Mouse (Mus musculus) megakaryocyte, embryonic 14.5 days (primary cell): ENCODE results near the gene Socs3. TPM values are rescaled to one million over a fixed set of nuclear protein-coding genes. Genes with fewer than 3 reads are reported as not detected.

Experiments
- H3K27me3 ChIP-seq: replicated peaks from 2 replicates; pipeline ENCODE3; 2012; ENCODE audit warnings: inconsistent platforms
- H3K36me3 ChIP-seq: replicated peaks from 2 replicates; pipeline ENCODE3; 2012; ENCODE audit warnings: low read length, inconsistent platforms, mixed read lengths
- H3K4me1 ChIP-seq: 2 replicates; pipeline ENCODE4 v1.6.1; 2012; ENCODE audit warnings: inconsistent platforms
- H3K4me3 ChIP-seq: replicated peaks from 2 replicates; pipeline ENCODE3; 2012; ENCODE audit warnings: moderate library complexity, mild to moderate bottlenecking, inconsistent platforms
- H3K9me3 ChIP-seq: 2 replicates; pipeline ENCODE4 v1.6.1; 2012; ENCODE audit warnings: inconsistent platforms
- FLI1 ChIP-seq: IDR thresholded peaks from 2 replicates; pipeline ENCODE4 v1.6.1; 2012; ENCODE audit warnings: low read length, inconsistent platforms, mixed read lengths
- GATA1 ChIP-seq: IDR thresholded peaks from 3 replicates; pipeline ENCODE4 v1.6.1; 2012; ENCODE audit warnings: mixed read lengths, low read length, inconsistent platforms, borderline replicate concordance
- polyA plus RNA-seq: library from polyadenylated mRNA; stranded (reverse); fragments of >175 nt; gene quantifications from 2 replicates; pipeline ENCODE4 v1.2.3, GENCODE M21; 2012; ENCODE audit warnings: low replicate concordance; ENCODE audit not compliant: insufficient read depth

Socs3 gene
- polyA plus RNA-seq, 1 experiment = 75.2 TPM

DNA sequence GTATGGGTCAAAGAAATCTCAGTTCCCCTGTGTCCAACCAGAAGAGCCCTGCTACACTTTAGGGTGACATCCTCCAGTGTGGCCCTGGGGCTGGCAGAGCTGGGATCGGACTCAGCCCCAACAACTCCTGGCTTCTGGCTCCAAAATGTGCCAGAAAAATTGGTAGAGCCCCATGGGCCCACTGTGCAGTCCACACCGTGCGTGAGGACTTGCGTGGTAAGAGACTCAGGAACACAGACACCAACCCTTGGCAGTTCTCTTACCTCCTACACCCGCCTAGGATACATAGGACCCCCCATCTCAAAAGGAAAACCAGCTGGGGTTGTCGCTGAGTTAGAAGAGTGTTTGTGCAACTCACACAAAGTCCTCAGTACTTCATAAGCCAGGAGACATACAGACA, 29.0 kb downstream of the Socs3 start:
- no peak for TF ChIP-seq FLI1
- Histone ChIP-seq H3K27me3 (peaks cover 3% of the 10 kb centered on the region), H3K9me3 (no peaks in the 10 kb centered on the region)

DNA sequence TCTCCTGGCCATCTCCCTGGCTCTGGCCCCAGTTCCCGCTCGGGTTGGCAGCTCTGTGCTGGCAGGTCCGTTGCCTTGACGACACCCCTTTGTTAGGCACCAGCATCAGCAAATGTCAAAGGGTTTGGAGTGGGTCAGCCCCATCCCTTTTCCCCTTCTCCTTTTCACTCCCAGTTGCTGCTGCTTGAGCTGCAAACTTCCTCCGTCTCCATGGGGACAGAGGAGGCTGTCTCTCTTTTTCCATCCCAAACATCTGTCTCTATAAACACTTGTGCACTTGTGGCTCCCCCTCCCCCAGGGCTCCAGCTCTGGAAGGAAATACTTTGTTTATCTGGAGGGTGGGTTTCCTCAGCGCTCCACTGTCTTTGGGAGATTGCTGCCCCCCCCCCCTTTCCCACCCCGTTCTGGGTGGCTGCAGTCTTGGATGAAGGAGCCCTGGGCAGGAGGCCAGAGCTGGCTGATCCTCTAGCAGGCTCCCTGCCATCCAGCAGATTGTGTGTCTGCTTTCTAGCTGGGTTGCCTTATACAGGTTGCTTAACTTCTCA, 30.0 kb downstream of the Socs3 start:
- TF ChIP-seq FLI1 = no peak
- 0 out of 3 replicates have a peak, but pooled peaks have one; percentile 11 for TF ChIP-seq GATA1
- Histone ChIP-seq H3K27me3 (peaks cover 3% of the 10 kb centered on the region), H3K4me1 (peaks cover 89% of the 10 kb centered on the region), H3K36me3 (no peaks in the 10 kb centered on the region), H3K4me3 (no peak overlapping the region), H3K9me3 (no peaks in the 10 kb centered on the region)

More for the DNA sequence above, 29.0 kb downstream of the Socs3 start:
- H3K4me1 ChIP-seq = peaks cover 89% of the 10 kb centered on the region
- no peaks in the 10 kb centered on the region for H3K36me3 ChIP-seq
- H3K4me3 ChIP-seq = peak overlapping the region; percentile 39

DNA sequence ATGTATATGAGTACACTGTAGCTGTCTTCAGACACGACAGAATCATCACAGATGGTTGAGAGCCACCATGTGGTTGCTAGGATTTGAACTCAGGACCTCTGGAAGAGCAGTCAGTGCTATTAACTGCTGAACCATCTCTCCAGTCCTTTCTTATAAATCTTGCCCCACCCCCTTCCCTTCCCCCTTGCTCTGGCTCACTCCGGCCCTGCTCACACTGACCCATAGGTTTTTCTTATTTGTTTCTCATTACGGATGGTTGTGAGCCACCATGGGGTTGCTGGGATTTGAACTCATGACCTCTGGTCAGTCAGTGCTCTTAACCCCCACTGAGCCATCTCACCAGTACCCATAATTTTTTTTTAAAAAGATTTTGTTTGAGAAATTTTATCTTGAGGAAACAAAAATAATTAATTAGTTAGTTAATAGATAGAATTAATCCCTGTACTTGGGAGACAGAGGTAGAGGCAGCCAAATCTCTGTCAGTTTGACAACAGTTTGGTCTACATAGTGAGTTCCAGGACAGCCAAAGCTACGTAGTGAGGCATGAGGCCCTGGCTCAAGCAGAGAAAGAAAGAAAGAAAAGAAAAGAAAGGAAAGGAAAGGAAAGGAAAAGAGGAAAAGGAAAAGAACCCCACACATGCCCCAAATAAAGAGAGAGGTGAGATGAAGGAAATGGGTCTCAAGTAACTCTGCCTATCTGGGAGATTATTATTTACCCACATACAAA, 30.7 kb downstream of the Socs3 start:
- Histone ChIP-seq H3K27me3 (peaks cover 3% of the 10 kb centered on the region), H3K4me1 (peaks cover 89% of the 10 kb centered on the region)

DNA sequence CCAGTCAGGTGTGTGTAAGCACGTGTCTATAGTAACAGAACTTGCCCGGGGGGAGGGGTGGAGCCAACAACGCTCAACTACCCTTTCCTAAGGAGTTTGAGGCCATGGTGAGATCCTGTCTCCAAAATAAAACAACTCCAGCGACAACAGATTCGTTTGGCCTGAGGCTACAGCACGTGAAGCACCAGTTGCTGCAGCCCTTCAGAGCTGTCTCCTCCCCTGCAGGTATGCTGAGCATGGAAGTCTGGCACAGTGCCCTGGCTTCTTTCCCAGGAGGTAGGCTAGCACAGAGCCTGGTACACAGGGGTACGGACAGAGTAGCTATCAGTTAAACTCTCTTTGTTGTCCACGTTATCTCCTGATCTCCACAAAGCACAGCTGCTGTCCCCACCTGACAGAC, 33.6 kb downstream of the Socs3 start:
- Histone ChIP-seq H3K4me3 (peak overlapping the region; percentile 88), H3K36me3 (no peaks in the 10 kb centered on the region), H3K27me3 (peaks cover 6% of the 10 kb centered on the region), H3K4me1 (peaks cover 98% of the 10 kb centered on the region), H3K9me3 (no peaks in the 10 kb centered on the region)
- no peak for TF ChIP-seq FLI1
- TF ChIP-seq GATA1 = no peak

More for the DNA sequence above, 30.7 kb downstream of the Socs3 start:
- no peaks in the 10 kb centered on the region for H3K9me3 ChIP-seq
- no peaks in the 10 kb centered on the region for H3K36me3 ChIP-seq
- TF ChIP-seq GATA1 = no peak
- no peak for TF ChIP-seq FLI1
- no peak overlapping the region for H3K4me3 ChIP-seq

DNA sequence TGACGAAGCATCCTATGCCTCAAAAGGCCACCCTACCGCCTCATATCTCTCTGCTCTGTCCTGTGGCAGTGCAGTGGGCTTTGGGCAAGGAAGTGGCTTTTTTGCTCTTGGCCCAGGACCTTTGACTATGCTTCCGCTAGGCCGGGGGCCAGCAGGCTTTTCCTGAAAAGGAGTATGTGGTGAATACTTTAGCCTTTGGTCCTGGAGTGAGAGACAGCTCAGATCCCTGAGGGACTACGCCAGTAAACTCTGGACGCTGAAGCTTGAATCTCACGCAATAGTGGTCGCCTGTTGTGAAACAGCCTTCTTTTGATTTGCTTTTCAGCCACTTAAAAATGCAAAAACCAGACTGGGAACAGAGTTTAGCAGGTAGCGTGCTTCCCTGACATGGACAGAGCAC, 34.2 kb downstream of the Socs3 start:
- Histone ChIP-seq H3K4me1 (peaks cover 98% of the 10 kb centered on the region), H3K36me3 (no peaks in the 10 kb centered on the region), H3K4me3 (peak overlapping the region; percentile 88), H3K9me3 (no peaks in the 10 kb centered on the region), H3K27me3 (peaks cover 12% of the 10 kb centered on the region)
- no peak for TF ChIP-seq GATA1
- no peak for TF ChIP-seq FLI1

DNA sequence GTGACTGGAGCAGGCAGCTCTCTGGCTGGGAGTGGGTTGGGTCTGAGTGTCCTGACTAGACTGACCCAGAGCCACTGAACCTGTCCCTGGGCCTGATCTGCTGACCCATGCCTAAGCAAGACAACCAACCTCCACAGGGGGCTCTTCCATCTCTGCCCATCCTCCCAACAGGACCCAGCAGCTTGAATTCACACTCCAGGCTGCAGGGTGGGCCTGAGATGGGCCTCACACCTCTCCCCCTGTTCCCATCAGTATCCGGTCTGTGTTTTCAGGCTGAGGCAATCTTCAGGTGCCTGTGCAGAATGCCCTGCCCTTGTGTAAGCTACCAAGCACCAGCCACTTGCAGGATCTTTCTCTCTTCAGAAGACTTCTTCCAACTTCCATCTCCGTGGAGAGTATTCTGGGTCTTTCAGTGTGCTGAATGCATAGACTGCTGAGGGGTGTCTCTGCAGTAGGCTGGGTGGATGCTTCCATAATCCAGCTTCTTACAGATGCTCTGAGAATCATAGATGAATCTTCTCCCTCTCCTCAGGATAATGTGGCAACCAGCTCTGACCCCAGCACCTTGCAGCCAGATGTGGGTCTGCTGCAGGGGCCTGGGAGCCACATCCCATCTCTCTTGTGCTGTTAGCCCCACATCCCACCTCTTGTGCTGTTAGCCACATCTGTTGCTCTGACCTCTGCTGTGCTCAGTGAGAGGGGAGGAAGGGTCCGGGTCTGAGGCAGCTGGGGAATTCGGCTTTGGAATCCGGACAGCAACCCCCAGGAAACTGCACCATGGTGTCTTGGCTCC, 35.1 kb downstream of the Socs3 start:
- Histone ChIP-seq H3K36me3 (no peaks in the 10 kb centered on the region), H3K4me3 (peak overlapping the region; percentile 88), H3K9me3 (no peaks in the 10 kb centered on the region), H3K27me3 (peaks cover 18% of the 10 kb centered on the region), H3K4me1 (peaks cover 98% of the 10 kb centered on the region)
- no peak for TF ChIP-seq FLI1
- TF ChIP-seq GATA1 = no peak

DNA sequence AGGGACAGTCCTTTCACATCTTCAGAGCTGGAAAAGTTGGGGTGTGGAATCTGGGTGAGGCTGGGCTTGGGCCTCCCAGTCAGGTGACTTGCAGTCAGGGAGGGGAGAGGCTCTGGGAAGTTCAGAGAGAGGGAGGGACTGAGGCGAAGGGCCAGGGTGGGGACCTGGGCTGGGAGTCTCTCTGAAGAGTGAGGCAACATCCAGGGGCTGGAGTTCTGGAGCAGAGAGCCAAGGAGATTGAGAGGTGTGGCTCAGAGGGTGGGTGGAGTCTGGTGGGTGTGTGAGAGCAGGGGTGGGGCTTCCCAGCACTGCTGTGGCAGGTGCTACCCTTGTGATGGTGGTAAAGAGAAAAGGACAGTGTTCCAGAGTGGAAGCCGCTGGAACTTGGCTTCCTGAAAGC, 35.7 kb downstream of the Socs3 start:
- Histone ChIP-seq H3K9me3 (no peaks in the 10 kb centered on the region), H3K36me3 (no peaks in the 10 kb centered on the region), H3K4me3 (peak overlapping the region; percentile 88), H3K4me1 (peaks cover 98% of the 10 kb centered on the region), H3K27me3 (peaks cover 20% of the 10 kb centered on the region)
- TF ChIP-seq FLI1 = no peak
- TF ChIP-seq GATA1 = no peak

DNA sequence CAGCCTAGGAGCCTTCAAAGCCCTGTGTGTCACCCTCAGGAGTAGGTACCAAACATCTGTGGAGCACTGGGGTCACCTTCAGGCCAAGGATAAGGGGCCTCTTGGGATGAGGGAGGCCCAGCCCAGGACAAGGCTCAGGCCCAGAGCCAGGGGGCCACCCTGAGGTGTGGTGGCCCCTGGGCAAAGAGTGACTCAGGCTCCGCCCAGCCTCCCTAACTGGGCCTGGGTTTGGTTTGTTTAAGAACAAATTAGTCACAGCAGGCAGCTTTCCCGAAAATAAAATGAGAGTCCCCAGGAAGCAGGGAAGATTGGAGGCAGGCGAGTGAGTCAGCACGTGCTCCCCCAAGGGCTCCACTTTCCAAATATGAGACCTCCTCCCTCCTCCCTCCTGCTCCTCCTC, 37.7 kb downstream of the Socs3 start:
- Histone ChIP-seq H3K4me3 (peak overlapping the region; percentile 75), H3K4me1 (peaks cover 91% of the 10 kb centered on the region), H3K36me3 (no peaks in the 10 kb centered on the region), H3K9me3 (no peaks in the 10 kb centered on the region), H3K27me3 (peaks cover 22% of the 10 kb centered on the region)
- TF ChIP-seq FLI1 = no peak

DNA sequence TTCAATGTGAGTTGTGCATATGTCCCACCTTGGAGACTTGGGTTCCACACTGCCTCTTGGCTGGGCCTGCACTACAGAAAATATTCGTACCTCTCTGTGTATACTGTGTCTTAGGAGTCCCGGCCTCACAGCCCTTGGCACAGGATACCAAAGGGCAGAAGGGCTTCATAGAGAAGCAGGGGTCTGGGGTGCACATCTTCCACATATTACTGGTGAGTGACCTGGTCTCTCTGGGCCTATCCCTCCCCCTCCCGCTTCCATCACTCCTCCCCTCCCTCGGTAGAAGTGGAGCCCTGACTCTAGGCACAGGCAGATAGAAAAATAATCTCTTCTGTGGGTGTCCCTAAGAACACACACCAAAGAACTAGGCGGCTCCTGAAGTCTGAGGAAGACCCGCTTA, 38.3 kb downstream of the Socs3 start:
- peaks cover 22% of the 10 kb centered on the region for H3K27me3 ChIP-seq
- H3K4me3 ChIP-seq = no peak overlapping the region
- peaks cover 86% of the 10 kb centered on the region for H3K4me1 ChIP-seq
- no peak for TF ChIP-seq GATA1
- no peak for TF ChIP-seq FLI1
- no peaks in the 10 kb centered on the region for H3K9me3 ChIP-seq
- H3K36me3 ChIP-seq = no peaks in the 10 kb centered on the region

DNA sequence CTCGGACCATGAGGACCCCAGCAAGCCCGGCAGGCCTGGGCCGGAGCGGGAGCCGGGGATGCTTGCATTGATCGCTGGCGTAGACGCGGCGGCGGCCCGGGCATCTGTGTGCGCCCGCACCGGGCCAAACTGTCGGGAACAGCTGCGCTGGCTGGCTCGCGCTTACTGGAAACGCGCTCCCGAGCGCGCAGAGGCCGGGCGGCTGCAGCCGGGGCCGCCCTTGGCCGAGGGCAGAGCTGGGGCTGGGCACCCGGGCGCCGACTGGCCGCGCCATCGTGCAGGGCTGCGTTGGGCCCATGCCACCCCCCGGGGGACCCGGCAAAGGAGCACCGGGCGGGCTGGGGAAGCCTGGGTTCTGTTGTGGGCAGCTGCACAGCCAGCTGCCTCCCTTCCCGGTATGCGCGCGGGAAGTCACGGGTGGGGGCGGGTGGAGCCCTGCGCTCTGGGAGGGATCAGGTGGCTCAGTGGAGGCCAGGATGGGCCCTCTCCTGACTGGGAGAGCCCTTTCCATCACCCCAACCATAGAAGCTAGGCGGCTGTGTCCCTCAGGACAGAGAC, 39.0 kb downstream of the Socs3 start:
- TF ChIP-seq FLI1 (no peak), GATA1 (no peak)
- H3K27me3 ChIP-seq = peaks cover 25% of the 10 kb centered on the region
- H3K9me3 ChIP-seq = no peaks in the 10 kb centered on the region
- H3K4me1 ChIP-seq = peaks cover 80% of the 10 kb centered on the region
- no peaks in the 10 kb centered on the region for H3K36me3 ChIP-seq
- peak overlapping the region; percentile 81 for H3K4me3 ChIP-seq
